Mouse (Mus musculus) cerebellum, adult 18-20 months (tissue): Measurements from ENCODE around the gene Sult2a2.
"Not testable (repeated sequence)": the region's sequence is repeated elsewhere in the genome, so short reads cannot be mapped to it uniquely, and the experiment has no call there.

Experiments used
- DNase-seq, 2 experiments: peaks; one replicate each; pipeline ENCODE4 v3.0.0; 2021

Sult2a2 gene

DNA sequence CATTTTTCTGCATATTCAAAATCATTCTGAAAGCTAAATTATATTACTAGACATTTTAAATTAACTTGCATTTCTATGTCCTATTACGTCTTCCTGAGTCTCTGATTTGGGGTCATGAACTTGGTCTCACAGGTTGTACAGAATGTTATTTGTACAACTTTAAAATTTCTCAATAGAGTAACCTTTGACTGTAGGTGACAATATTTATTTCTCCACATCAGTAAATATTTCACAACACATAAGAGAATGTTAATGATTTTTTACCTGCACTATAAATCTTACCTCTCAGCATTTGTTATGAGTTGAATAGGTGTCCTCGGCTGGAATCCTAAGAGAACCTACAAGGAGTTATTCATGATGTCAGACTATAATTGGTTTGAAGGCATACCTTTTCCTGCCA lies at the start of gene Sult2a2:
Gene Sult2a2, plus strand, starts transcription at position 301 of the 400 bp plus-strand sequence.
- DNase-seq: not testable (repeated sequence)

DNA sequence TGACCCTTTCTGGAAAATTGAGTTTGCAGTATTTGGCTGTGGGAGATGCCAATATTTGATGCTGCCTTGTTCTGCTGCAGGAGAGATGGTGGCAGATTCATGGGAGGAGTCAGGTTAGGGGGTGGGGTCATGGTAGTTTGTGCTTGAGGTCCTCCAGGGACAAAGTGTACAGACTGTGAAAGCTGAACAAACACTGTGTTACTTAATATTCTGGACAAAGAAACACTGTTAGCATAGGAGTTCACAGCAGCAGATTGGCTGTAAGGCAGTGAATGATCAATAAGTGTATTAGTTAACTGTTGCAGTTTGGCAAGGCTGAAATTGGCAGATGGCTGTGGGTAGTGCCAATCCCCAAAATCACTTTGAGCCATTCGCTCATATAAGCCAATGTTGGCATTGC lies 80.6 kb downstream of the Sult2a2 start:
- no peak for DNase-seq
